Mouse (Mus musculus) liver, adult 2 months (tissue): ENCODE data around the gene Foxg1. TPM values are rescaled to one million over a fixed set of nuclear protein-coding genes. Genes with fewer than 3 reads are reported as not detected.

Source experiments
- DNase-seq: peaks from one replicate; pipeline ENCODE4 v3.0.0-alpha.2; 2011; ENCODE audit warnings: low read depth, low spot score; ENCODE audit errors: extremely low read depth
- H3K27ac ChIP-seq: fragments of 200-500 bp; replicated peaks from 2 replicates; pipeline ENCODE4 v1.5.1; 2012; ENCODE audit warnings: low read depth, mild to moderate bottlenecking, control low read depth, inconsistent platforms, low read length; ENCODE audit not compliant: insufficient read depth
- H3K27me3 ChIP-seq: fragments of 200-500 bp; 2 replicates; pipeline ENCODE4 v1.6.1; 2012; ENCODE audit warnings: mild to moderate bottlenecking, moderate library complexity, low read length, inconsistent platforms; ENCODE audit not compliant: control insufficient read depth, insufficient read depth
- H3K36me3 ChIP-seq: fragments of 200-500 bp; 2 replicates; pipeline ENCODE4 v1.6.1; 2012; ENCODE audit warnings: low read length, inconsistent platforms; ENCODE audit not compliant: control insufficient read depth, insufficient read depth
- H3K4me1 ChIP-seq: fragments of 200-500 bp; 2 replicates; pipeline ENCODE4 v1.6.1; 2011; ENCODE audit warnings: low read length; ENCODE audit not compliant: control insufficient read depth, insufficient read depth
- H3K4me3 ChIP-seq: fragments of 200-500 bp; 2 replicates; pipeline ENCODE4 v1.5.1; 2011; ENCODE audit warnings: low read depth, mild to moderate bottlenecking, control low read depth, low read length, moderate library complexity; ENCODE audit not compliant: insufficient read depth
- H3K79me2 ChIP-seq: fragments of 200-500 bp; 2 replicates; pipeline ENCODE4 v1.6.1; 2012; ENCODE audit warnings: inconsistent platforms, mild to moderate bottlenecking, low read length, moderate library complexity; ENCODE audit not compliant: control insufficient read depth, insufficient read depth
- H3K9ac ChIP-seq: fragments of 200-500 bp; 2 replicates; pipeline ENCODE4 v1.6.1; 2012; ENCODE audit warnings: low read depth, mild to moderate bottlenecking, control low read depth, inconsistent platforms, low read length
- CTCF ChIP-seq: fragments of 200-500 bp; IDR thresholded peaks from 2 replicates; pipeline ENCODE4 v1.5.1; 2011; ENCODE audit warnings: low read depth, low read length, control low read depth
- POLR2A ChIP-seq: fragments of 200-500 bp; IDR thresholded peaks from 2 replicates; pipeline ENCODE4 v1.6.1; 2011; ENCODE audit warnings: low read length, control low read depth; ENCODE audit not compliant: insufficient read depth; ENCODE audit errors: extremely low read depth
- WGBS: fragments of 180-500 bp; shearing (Covaris S2); methylation state at CpG from one replicate; pipeline ENCODE4 v1.1.7; 2018; 5-methylcytosine and 5-hydroxymethylcytosine counted together
- polyA plus RNA-seq: library from polyadenylated mRNA; depleted of rRNA; stranded (reverse); fragments of >200 nt; gene quantifications from 2 replicates; pipeline ENCODE4 v1.2.3, GENCODE M21; 2012; rRNA removed
- total RNA-seq: library from RNA; depleted of rRNA; stranded (reverse); fragments of >200 nt; gene quantifications from 2 replicates; pipeline ENCODE4 v1.2.3, GENCODE M21; 2014; rRNA removed

The Foxg1 gene
- total and polyA plus RNA-seq, 2 experiments, result not detected

- no peak overlapping the region for H3K9ac ChIP-seq
- H3K27me3 ChIP-seq, result peaks cover 14% of the 10 kb centered on the region
- no peak for DNase-seq
- TF ChIP-seq CTCF, result no peak
- no peak for TF ChIP-seq POLR2A
- H3K4me3 ChIP-seq, result no peak overlapping the region
- H3K36me3 ChIP-seq, result no peaks in the 10 kb centered on the region
- no peaks in the 10 kb centered on the region for H3K79me2 ChIP-seq
- 1% methylated on average over 5 of the region's 5 CpGs for WGBS
- no peaks in the 10 kb centered on the region for H3K4me1 ChIP-seq
- no peak overlapping the region for H3K27ac ChIP-seq
Observed at GRCm38 (mm10) chr12:49401796-49402130, 19.3 kb downstream of the Foxg1 start.

GRCm38 (mm10) chr12:49409833-49410232, 27.4 kb downstream of the Foxg1 start:
- Histone ChIP-seq H3K4me3 (no peak overlapping the region), H3K9ac (no peak overlapping the region), H3K27me3 (no peaks in the 10 kb centered on the region), H3K36me3 (no peaks in the 10 kb centered on the region), H3K27ac (no peak overlapping the region), H3K4me1 (no peaks in the 10 kb centered on the region), H3K79me2 (no peaks in the 10 kb centered on the region)
- TF ChIP-seq CTCF (no peak), POLR2A (no peak)
- DNase-seq, result no peak
- 67% methylated on average over 2 of the region's 2 CpGs for WGBS

GRCm38 (mm10) chr12:49417963-49418362, 35.5 kb downstream of the Foxg1 start:
- 55% methylated on average over 3 of the region's 3 CpGs for WGBS
- TF ChIP-seq CTCF (no peak), POLR2A (no peak)
- no peak overlapping the region for H3K27ac ChIP-seq
- DNase-seq, result no peak
- no peaks in the 10 kb centered on the region for H3K36me3 ChIP-seq
- H3K9ac ChIP-seq, result no peak overlapping the region
- no peak overlapping the region for H3K4me3 ChIP-seq
- H3K27me3 ChIP-seq, result no peaks in the 10 kb centered on the region
- no peaks in the 10 kb centered on the region for H3K79me2 ChIP-seq
- H3K4me1 ChIP-seq, result no peaks in the 10 kb centered on the region

Other genes starting within 250 kb of the Foxg1 start
- gene Gm43517, start 2.5 kb downstream of the Foxg1 start, total RNA-seq, result not detected in 2 replicates
- not detected in 2 replicates for gene Gm43517, start 2.5 kb downstream of the Foxg1 start, polyA plus RNA-seq